Mouse (Mus musculus): ENCODE data around the gene Fkbp4. TPM values are rescaled to one million over a fixed set of nuclear protein-coding genes. Genes with fewer than 3 reads are reported as not detected.
"Not testable (repeated sequence)": the region's sequence is repeated elsewhere in the genome, so short reads cannot be mapped to it uniquely, and the experiment has no call there.

Gene Fkbp4
- total and polyA plus RNA-seq, 2 experiments from 2014 or later: 161 to 246 TPM

- ATAC-seq: no peak
Measured at GRCm38 (mm10) chr6:128385026-128385425, 53.5 kb downstream of the Fkbp4 start.

GRCm38 (mm10) chr6:128383752-128384151 lies 54.7 kb downstream of the Fkbp4 start:
- no peak for DNase-seq (ENCODE audit: low spot score)
- TF ChIP-seq CTCF (IDR thresholded peaks at IDR 0.05; ENCODE audit: low read depth): no peak
- Histone ChIP-seq H3K4me1 (ENCODE audit: insufficient read depth, low read length) (no peaks in the 10 kb centered on the region), H3K4me3 (ENCODE audit: low read length) (no peak overlapping the region), H3K27ac (no peak overlapping the region), H3K36me3 (ENCODE audit: insufficient read depth, low read length) (no peaks in the 10 kb centered on the region), H3K27me3 (ENCODE audit: insufficient read depth, low read length) (no peaks in the 10 kb centered on the region), H3K4me2 (ENCODE audit: low read depth, low read length) (no peak overlapping the region), H3K9me3 (ENCODE audit: low read length) (no peaks in the 10 kb centered on the region), H3K9ac (replicated peaks; ENCODE audit: low read length) (no peak overlapping the region)
- WGBS: 81% methylated on average over 7 of the region's 7 CpGs
- ATAC-seq: no peak

More at GRCm38 (mm10) chr6:128385026-128385425, 53.5 kb downstream of the Fkbp4 start:
- Histone ChIP-seq H3K36me3 (ENCODE audit: insufficient read depth, low read length) (no peaks in the 10 kb centered on the region), H3K27ac (no peak overlapping the region), H3K9ac (replicated peaks; ENCODE audit: low read length) (no peak overlapping the region), H3K9me3 (ENCODE audit: low read length) (no peaks in the 10 kb centered on the region), H3K4me2 (ENCODE audit: low read depth, low read length) (no peak overlapping the region), H3K4me3 (ENCODE audit: low read length) (no peak overlapping the region), H3K27me3 (ENCODE audit: insufficient read depth, low read length) (no peaks in the 10 kb centered on the region), H3K4me1 (ENCODE audit: insufficient read depth, low read length) (no peaks in the 10 kb centered on the region)
- 82% methylated on average over 1 of the region's 1 CpGs for whole genome bisulfite sequencing
- no peak for DNase-seq (ENCODE audit: low spot score)
- TF ChIP-seq CTCF (IDR thresholded peaks at IDR 0.05; ENCODE audit: low read depth): no peak

DNA sequence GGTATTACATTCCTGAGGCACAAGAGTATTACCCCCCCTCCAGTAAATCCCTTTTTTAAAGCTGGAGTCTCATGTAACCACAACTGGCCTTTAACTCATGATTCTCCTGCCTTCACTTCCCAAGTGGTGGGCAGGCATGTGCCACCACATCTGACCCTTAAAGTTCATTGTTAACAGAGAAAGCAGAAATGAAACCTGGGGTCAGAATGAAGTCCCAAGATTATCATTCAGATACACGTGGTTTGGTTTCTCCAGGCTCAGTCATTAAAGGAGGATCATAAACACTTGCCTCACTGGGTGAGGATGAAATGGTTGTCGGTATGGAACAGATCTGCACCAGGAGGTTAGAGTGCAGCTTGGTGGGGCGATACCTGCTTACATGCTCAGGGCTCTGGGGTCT lies 57.2 kb downstream of the Fkbp4 start:
- 80% methylated on average over 3 of the region's 3 CpGs for WGBS
- no peak overlapping the region for H3K4me3 ChIP-seq (ENCODE audit: low read length)

GRCm38 (mm10) chr6:128380594-128381167 lies 57.8 kb downstream of the Fkbp4 start:
- H3K27me3 ChIP-seq (ENCODE audit: insufficient read depth, low read length); H3K4me3 ChIP-seq (ENCODE audit: low read length); H3K4me2 ChIP-seq (ENCODE audit: low read depth, low read length); H3K9me3 ChIP-seq (ENCODE audit: low read length); DNase-seq (ENCODE audit: low spot score); H3K36me3 ChIP-seq (ENCODE audit: insufficient read depth, low read length); ATAC-seq; H3K27ac ChIP-seq; H3K9ac ChIP-seq (replicated peaks; ENCODE audit: low read length); H3K4me1 ChIP-seq (ENCODE audit: insufficient read depth, low read length): not testable (repeated sequence)
- TF ChIP-seq CTCF (IDR thresholded peaks at IDR 0.05; ENCODE audit: low read depth): peak; percentile 37
- 82% methylated on average over 1 of the region's 1 CpGs for WGBS

More for the DNA sequence above, 57.2 kb downstream of the Fkbp4 start:
- TF ChIP-seq CTCF (IDR thresholded peaks at IDR 0.05; ENCODE audit: low read depth): no peak
- no peak for DNase-seq (ENCODE audit: low spot score)
- H3K4me2 ChIP-seq (ENCODE audit: low read depth, low read length): no peak overlapping the region
- H3K9ac ChIP-seq (replicated peaks; ENCODE audit: low read length): no peak overlapping the region
- no peak overlapping the region for H3K27ac ChIP-seq
- no peaks in the 10 kb centered on the region for H3K9me3 ChIP-seq (ENCODE audit: low read length)
- H3K27me3 ChIP-seq (ENCODE audit: insufficient read depth, low read length): no peaks in the 10 kb centered on the region
- no peak for ATAC-seq
- H3K36me3 ChIP-seq (ENCODE audit: insufficient read depth, low read length): no peaks in the 10 kb centered on the region
- no peaks in the 10 kb centered on the region for H3K4me1 ChIP-seq (ENCODE audit: insufficient read depth, low read length)

Other genes starting within 250 kb of the Fkbp4 start
- gene Tead4, start 137.9 kb downstream of the Fkbp4 start, total RNA-seq (2014; rRNA removed): 0.84 and 0.97 TPM in 2 replicates
- 0.45 and 0.77 TPM in 2 replicates for gene Tead4, start 137.9 kb downstream of the Fkbp4 start, polyA plus RNA-seq (2015; fragmentation: Nextera tagmentation; extraction: Ambion mirVana)
- 12.8 and 16.4 TPM in 2 replicates for gene Tulp3, start 82.8 kb downstream of the Fkbp4 start, total RNA-seq (2014; rRNA removed)
- 15.8 and 17.5 TPM in 2 replicates for gene Tulp3, start 82.8 kb downstream of the Fkbp4 start, polyA plus RNA-seq (2015; fragmentation: Nextera tagmentation; extraction: Ambion mirVana)
- gene Rhno1, start 75.8 kb downstream of the Fkbp4 start, total RNA-seq (2014; rRNA removed): 22.8 and 23.1 TPM in 2 replicates
- 53.9 and 55.2 TPM in 2 replicates for gene Rhno1, start 75.8 kb downstream of the Fkbp4 start, polyA plus RNA-seq (2015; fragmentation: Nextera tagmentation; extraction: Ambion mirVana)
- gene Foxm1, start 75.7 kb downstream of the Fkbp4 start, total RNA-seq (2014; rRNA removed): 9.7 and 14.4 TPM in 2 replicates
- 7.2 and 7.5 TPM in 2 replicates for gene Foxm1, start 75.7 kb downstream of the Fkbp4 start, polyA plus RNA-seq (2015; fragmentation: Nextera tagmentation; extraction: Ambion mirVana)
- gene Tex52, start 63.2 kb downstream of the Fkbp4 start, total RNA-seq (2014; rRNA removed): 1.4 TPM in 1 of 2 replicates, not detected in the other
- 0.20 and 0.25 TPM in 2 replicates for gene Tex52, start 63.2 kb downstream of the Fkbp4 start, polyA plus RNA-seq (2015; fragmentation: Nextera tagmentation; extraction: Ambion mirVana)
- gene Gm44596, start 63.2 kb downstream of the Fkbp4 start, total RNA-seq (2014; rRNA removed): not detected in 2 replicates
- not detected in 2 replicates for gene Gm44596, start 63.2 kb downstream of the Fkbp4 start, polyA plus RNA-seq (2015; fragmentation: Nextera tagmentation; extraction: Ambion mirVana)
- gene Nrip2, start 39.4 kb downstream of the Fkbp4 start, total RNA-seq (2014; rRNA removed): 8.4 and 13.5 TPM in 2 replicates
- gene Nrip2, start 39.4 kb downstream of the Fkbp4 start, polyA plus RNA-seq (2015; fragmentation: Nextera tagmentation; extraction: Ambion mirVana): 9.8 and 10.8 TPM in 2 replicates
- gene Itfg2, start 13.7 kb downstream of the Fkbp4 start, total RNA-seq (2014; rRNA removed): 33.7 and 80.8 TPM in 2 replicates
- 34.0 and 34.1 TPM in 2 replicates for gene Itfg2, start 13.7 kb downstream of the Fkbp4 start, polyA plus RNA-seq (2015; fragmentation: Nextera tagmentation; extraction: Ambion mirVana)
- gene Pzp, start 88.0 kb upstream of the Fkbp4 start, total RNA-seq (2014; rRNA removed): 0.14 TPM in 1 of 2 replicates, not detected in the other
- gene Pzp, start 88.0 kb upstream of the Fkbp4 start, polyA plus RNA-seq (2015; fragmentation: Nextera tagmentation; extraction: Ambion mirVana): 0.03 and 0.18 TPM in 2 replicates
- 0.79 and 1.6 TPM in 2 replicates for gene A2ml1, start 142.9 kb upstream of the Fkbp4 start, total RNA-seq (2014; rRNA removed)
- 13.2 and 13.8 TPM in 2 replicates for gene A2ml1, start 142.9 kb upstream of the Fkbp4 start, polyA plus RNA-seq (2015; fragmentation: Nextera tagmentation; extraction: Ambion mirVana)
- gene Klrb1a, start 184.9 kb upstream of the Fkbp4 start, total RNA-seq (2014; rRNA removed): not detected in 2 replicates
- not detected in 2 replicates for gene Klrb1a, start 184.9 kb upstream of the Fkbp4 start, polyA plus RNA-seq (2015; fragmentation: Nextera tagmentation; extraction: Ambion mirVana)
- not detected in 2 replicates for gene Clec2h, start 223.7 kb upstream of the Fkbp4 start, total RNA-seq (2014; rRNA removed)
- not detected in 2 replicates for gene Clec2h, start 223.7 kb upstream of the Fkbp4 start, polyA plus RNA-seq (2015; fragmentation: Nextera tagmentation; extraction: Ambion mirVana)

Data from hindbrain, postnatal 0 days (tissue).